Mouse (Mus musculus) gastrocnemius, adult 2 months (tissue): ENCODE data around the gene Fam69a. TPM values are rescaled to one million over a fixed set of nuclear protein-coding genes. Genes with fewer than 3 reads are reported as not detected.

Experiments used
- DNase-seq: peaks from one replicate; pipeline ENCODE4 v3.0.0; 2022
- H3K27ac ChIP-seq: fragments of 200-600 bp; 2 replicates; pipeline ENCODE4 v1.8.1; 2022; ENCODE audit warnings: mild to moderate bottlenecking
- H3K4me3 ChIP-seq: fragments of 200-600 bp; 2 replicates; pipeline ENCODE4 v1.8.1; 2022; ENCODE audit warnings: mild to moderate bottlenecking, moderate library complexity
- CTCF ChIP-seq: fragments of 200-600 bp; IDR thresholded peaks from 2 replicates; pipeline ENCODE4 v1.8.1; 2022; ENCODE audit warnings: antibody characterized with exemption, mild to moderate bottlenecking, moderate library complexity
- intact Hi-C: fragments of 180-260 bp; cut with DNase I; formaldehyde crosslinking; loops from one replicate; pipeline ENCODE4 v1.15.1; 2025
- total RNA-seq, 2 experiments: library from RNA; stranded (reverse); gene quantifications; 2 replicates each; pipeline ENCODE4 v1.2.3; 2021

Gene Fam69a
- total RNA-seq, 2 experiments from 2014 or later: 19.8 to 26.1 TPM

- DNase-seq: no peak
- no peak overlapping the region for H3K4me3 ChIP-seq
- no peak for TF ChIP-seq CTCF
- H3K27ac ChIP-seq: no peak overlapping the region
- intact Hi-C loops: no loop called here
Observed at GRCm38 (mm10) chr5:107936625-107937389, 50.1 kb downstream of the Fam69a start.

GRCm38 (mm10) chr5:107934770-107935543, 51.9 kb downstream of the Fam69a start:
- DNase-seq: no peak
- intact Hi-C loops: no loop called here
- H3K4me3 ChIP-seq: no peak overlapping the region
- H3K27ac ChIP-seq: no peak overlapping the region
- no peak for TF ChIP-seq CTCF

GRCm38 (mm10) chr5:107933202-107933974, 53.5 kb downstream of the Fam69a start:
- no peak for TF ChIP-seq CTCF
- DNase-seq: no peak
- no peak overlapping the region for H3K4me3 ChIP-seq
- intact Hi-C loops: no loop called here
- H3K27ac ChIP-seq: no peak overlapping the region

GRCm38 (mm10) chr5:107932556-107932955, 54.3 kb downstream of the Fam69a start:
- no peak for TF ChIP-seq CTCF
- no peak overlapping the region for H3K27ac ChIP-seq
- intact Hi-C loops: no loop called here
- DNase-seq: no peak
- no peak overlapping the region for H3K4me3 ChIP-seq

GRCm38 (mm10) chr5:107926550-107927249, 60.2 kb downstream of the Fam69a start:
- no peak for DNase-seq
- Histone ChIP-seq H3K4me3 (no peak overlapping the region), H3K27ac (no peak overlapping the region)
- intact Hi-C loops: no loop called here
- TF ChIP-seq CTCF: no peak

- DNase-seq: peak; percentile 61
- TF ChIP-seq CTCF: no peak
- intact Hi-C loops: loop anchor here (5.0 kb wide), 1 partner anchor 158 kb away; no protein-coding TSS in a partner anchor
- Histone ChIP-seq H3K27ac (peak overlapping the region; percentile 63), H3K4me3 (peak overlapping the region; percentile 39)
Observed at GRCm38 (mm10) chr5:107924564-107924963, 62.3 kb downstream of the Fam69a start.

- intact Hi-C loops: loop anchor here (5.0 kb wide), 1 partner anchor 159 kb away; no protein-coding TSS in a partner anchor
- H3K27ac ChIP-seq: 0 out of 2 replicates have a peak overlapping the region, but pooled peaks have one; percentile 20
- H3K4me3 ChIP-seq: no peak overlapping the region
- no peak for TF ChIP-seq CTCF
- no peak for DNase-seq
Observed at GRCm38 (mm10) chr5:107922836-107923235, 64.0 kb downstream of the Fam69a start.

GRCm38 (mm10) chr5:107921400-107922252, 65.3 kb downstream of the Fam69a start:
- peak; percentile 97 for TF ChIP-seq CTCF
- Histone ChIP-seq H3K27ac (peak overlapping the region; percentile 35), H3K4me3 (no peak overlapping the region)
- DNase-seq: no peak
- intact Hi-C loops: loop anchor here (1.0 to 5.0 kb wide), 2 partner anchors 65 to 161 kb away; no protein-coding TSS in a partner anchor

- Histone ChIP-seq H3K4me3 (no peak overlapping the region), H3K27ac (no peak overlapping the region)
- intact Hi-C loops: no loop called here
- no peak for DNase-seq
- TF ChIP-seq CTCF: no peak
Observed at GRCm38 (mm10) chr5:107915280-107915679, 71.6 kb downstream of the Fam69a start.

- Histone ChIP-seq H3K27ac (no peak overlapping the region), H3K4me3 (no peak overlapping the region)
- intact Hi-C loops: no loop called here
- DNase-seq: no peak
- TF ChIP-seq CTCF: no peak
Observed at GRCm38 (mm10) chr5:107911012-107911411, 75.9 kb downstream of the Fam69a start.

GRCm38 (mm10) chr5:107910084-107910616, 76.7 kb downstream of the Fam69a start:
- intact Hi-C loops: no loop called here
- no peak for TF ChIP-seq CTCF
- no peak overlapping the region for H3K4me3 ChIP-seq
- H3K27ac ChIP-seq: no peak overlapping the region
- no peak for DNase-seq
